Mouse (Mus musculus): ENCODE data around the gene Ankmy2.

DNA sequence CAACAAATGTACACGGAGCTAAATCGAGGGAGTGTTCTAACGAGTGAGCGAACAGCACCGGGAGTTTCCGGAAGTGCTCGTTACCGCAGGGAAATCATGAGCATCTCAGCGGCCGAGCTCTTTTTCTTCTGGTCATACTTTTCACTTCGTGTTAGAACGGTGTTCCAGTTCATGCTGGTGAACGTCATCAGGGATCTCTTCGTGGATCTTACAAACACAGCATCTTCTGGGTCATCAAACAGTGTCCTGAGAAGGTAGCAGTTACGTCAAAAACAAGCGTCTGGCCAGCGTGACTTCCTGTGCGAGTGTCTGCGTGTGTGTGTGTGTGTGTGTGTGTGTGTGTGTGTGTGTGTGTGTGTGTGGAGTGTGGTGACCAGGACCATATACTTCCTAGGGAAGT lies 51.5 kb downstream of the Ankmy2 start:
- TF ChIP-seq CTCF (IDR thresholded peaks at IDR 0.05; ENCODE audit: control insufficient read depth, insufficient read depth, low read length): no peak
- no peak for TF ChIP-seq POLR2A (IDR thresholded peaks at IDR 0.05; ENCODE audit: borderline replicate concordance, control insufficient read depth, low read depth, low read length)

Measured in bone marrow, adult 2 months (tissue).